Mouse (Mus musculus): Measurements from ENCODE around the gene Prune2. TPM values are rescaled to one million over a fixed set of nuclear protein-coding genes. Genes with fewer than 3 reads are reported as not detected.

Prune2 gene
- total and polyA plus RNA-seq, 3 experiments: not detected

GRCm38 (mm10) chr19:17078643-17079316 is 122.9 kb downstream of the Prune2 start:
- peaks cover 0 to 3% of the 10 kb centered on the region in 2 experiments; a peak in 1 of 4 replicates for H3K27me3 ChIP-seq (ENCODE audit: control insufficient read depth in 1 of 2, insufficient read depth in 2 of 2, low read length in 2 of 2)
- no peaks in the 10 kb centered on the region for H3K4me1 ChIP-seq (ENCODE audit: control insufficient read depth in 1 of 2, insufficient read depth in 2 of 2, low read length in 2 of 2)
- TF ChIP-seq KAT2A (conservative IDR thresholded peaks at IDR 0.05; ENCODE audit: low read depth, low read length) (no peak), CHD1 (IDR thresholded peaks at IDR 0.05; ENCODE audit: low read depth, low read length) (no peak), POLR2AphosphoS2 (IDR thresholded peaks at IDR 0.05; ENCODE audit: low read length) (no peak), MYB (IDR thresholded peaks at IDR 0.05; ENCODE audit: low read depth, low read length) (no peak), BHLHE40 (IDR thresholded peaks at IDR 0.05; ENCODE audit: borderline replicate concordance, low read depth, low read length) (no peak), SIN3A (IDR thresholded peaks at IDR 0.05; ENCODE audit: low read length) (no peak)

DNA sequence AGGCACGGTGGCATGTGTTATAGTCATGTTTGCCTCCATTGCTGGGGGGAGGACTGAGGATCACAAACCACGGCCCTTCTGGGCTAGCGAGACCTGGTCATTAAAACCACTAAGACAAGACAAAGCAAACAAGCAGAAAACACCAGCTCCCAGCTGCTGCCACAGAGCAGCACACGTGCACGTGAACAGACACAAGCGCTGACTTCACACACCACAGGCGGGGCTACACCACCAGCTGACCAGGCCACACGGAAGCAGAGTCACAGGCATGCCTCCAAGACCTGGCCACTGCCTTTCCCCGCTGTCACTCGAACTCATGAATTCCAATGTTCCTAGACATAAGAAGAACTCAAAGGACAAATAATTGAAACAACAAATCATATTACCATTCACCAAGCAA is 125.5 kb downstream of the Prune2 start:
- H3K27me3 ChIP-seq (ENCODE audit: control insufficient read depth in 1 of 2, insufficient read depth in 2 of 2, low read length in 2 of 2): peaks cover 0 to 3% of the 10 kb centered on the region in 2 experiments; a peak in 1 of 4 replicates
- H3K79me2 ChIP-seq (ENCODE audit: control insufficient read depth, insufficient read depth, low read length, poor library complexity): no peaks in the 10 kb centered on the region
- no peak for TF ChIP-seq ZNF384 (IDR thresholded peaks at IDR 0.05; ENCODE audit: low read depth, low read length)
- TF ChIP-seq TAL1 (IDR thresholded peaks at IDR 0.05; ENCODE audit: low read length): no peak
- TF ChIP-seq CTCF (IDR thresholded peaks at IDR 0.05 in 2 of 3, conservative IDR thresholded peaks at IDR 0.05 in 1 of 3; ENCODE audit: control insufficient read depth in 1 of 3, insufficient read depth in 1 of 3, low read depth in 2 of 3, low read length in 3 of 3, poor library complexity in 1 of 3, severe bottlenecking in 1 of 3): no peak
- TF ChIP-seq MYC (IDR thresholded peaks at IDR 0.05; ENCODE audit: low read depth, low read length): no peak
- no peak for TF ChIP-seq UBTF (IDR thresholded peaks at IDR 0.05; ENCODE audit: borderline replicate concordance, insufficient read depth, low read depth, low read length)
- TF ChIP-seq KAT2A (conservative IDR thresholded peaks at IDR 0.05; ENCODE audit: low read depth, low read length): no peak
- no peak for TF ChIP-seq ETS1 (IDR thresholded peaks at IDR 0.05; ENCODE audit: low read depth, low read length)
- TF ChIP-seq GABPA (IDR thresholded peaks at IDR 0.05; ENCODE audit: low read depth, low read length): no peak
- TF ChIP-seq ELF1 (IDR thresholded peaks at IDR 0.05; ENCODE audit: low read depth, low read length): no peak
- TF ChIP-seq HCFC1 (IDR thresholded peaks at IDR 0.05; ENCODE audit: low read depth, low read length): no peak
- no peaks in the 10 kb centered on the region for H3K4me1 ChIP-seq (ENCODE audit: control insufficient read depth in 1 of 2, insufficient read depth in 2 of 2, low read length in 2 of 2)
- no peak overlapping the region for H3K9ac ChIP-seq (ENCODE audit: control insufficient read depth, low read depth, low read length, poor library complexity, severe bottlenecking)
- DNase-seq (ENCODE audit: low read depth, low spot score): no peak
- no peak overlapping the region for H3K4me3 ChIP-seq (ENCODE audit: control insufficient read depth in 1 of 2, insufficient read depth in 1 of 2, low read depth in 2 of 2, low read length in 2 of 2)
- no peaks in the 10 kb centered on the region for H3K9me3 ChIP-seq (replicated peaks; ENCODE audit: insufficient read depth, low read length)
- no peaks in the 10 kb centered on the region for H3K36me3 ChIP-seq (ENCODE audit: control insufficient read depth in 1 of 2, insufficient read depth in 2 of 2, low read length in 2 of 2)
- no peak overlapping the region for H3K27ac ChIP-seq (ENCODE audit: control insufficient read depth, low read depth, low read length)

More at GRCm38 (mm10) chr19:17078643-17079316, 122.9 kb downstream of the Prune2 start:
- Histone ChIP-seq H3K79me2 (ENCODE audit: control insufficient read depth, insufficient read depth, low read length, poor library complexity) (no peaks in the 10 kb centered on the region), H3K4me3 (ENCODE audit: control insufficient read depth in 1 of 2, insufficient read depth in 1 of 2, low read depth in 2 of 2, low read length in 2 of 2) (no peak overlapping the region), H3K36me3 (ENCODE audit: control insufficient read depth in 1 of 2, insufficient read depth in 2 of 2, low read length in 2 of 2) (no peaks in the 10 kb centered on the region), H3K9me3 (replicated peaks; ENCODE audit: insufficient read depth, low read length) (no peaks in the 10 kb centered on the region), H3K27ac (ENCODE audit: control insufficient read depth, low read depth, low read length) (no peak overlapping the region), H3K9ac (ENCODE audit: control insufficient read depth, low read depth, low read length, poor library complexity, severe bottlenecking) (no peak overlapping the region)
- DNase-seq (ENCODE audit: low read depth, low spot score): no peak

Data from MEL (cell line).